Mouse (Mus musculus) brain, embryonic 14.5 days (tissue): ENCODE results near the gene Rab11fip4.

Experiments
- CTCF ChIP-seq: fragments of 200-500 bp; IDR thresholded peaks from 2 replicates; pipeline ENCODE4 v1.5.1; 2012; ENCODE audit warnings: inconsistent platforms, mild to moderate bottlenecking, moderate library complexity, borderline replicate concordance; ENCODE audit not compliant: insufficient read depth, insufficient read length; ENCODE audit errors: extremely low read depth
- POLR2A ChIP-seq: fragments of 200-500 bp; IDR thresholded peaks from 2 replicates; pipeline ENCODE4 v1.6.1; 2012; ENCODE audit warnings: mild to moderate bottlenecking, inconsistent platforms, borderline replicate concordance; ENCODE audit not compliant: poor library complexity, insufficient read depth, insufficient read length, severe bottlenecking; ENCODE audit errors: extremely low read depth

DNA sequence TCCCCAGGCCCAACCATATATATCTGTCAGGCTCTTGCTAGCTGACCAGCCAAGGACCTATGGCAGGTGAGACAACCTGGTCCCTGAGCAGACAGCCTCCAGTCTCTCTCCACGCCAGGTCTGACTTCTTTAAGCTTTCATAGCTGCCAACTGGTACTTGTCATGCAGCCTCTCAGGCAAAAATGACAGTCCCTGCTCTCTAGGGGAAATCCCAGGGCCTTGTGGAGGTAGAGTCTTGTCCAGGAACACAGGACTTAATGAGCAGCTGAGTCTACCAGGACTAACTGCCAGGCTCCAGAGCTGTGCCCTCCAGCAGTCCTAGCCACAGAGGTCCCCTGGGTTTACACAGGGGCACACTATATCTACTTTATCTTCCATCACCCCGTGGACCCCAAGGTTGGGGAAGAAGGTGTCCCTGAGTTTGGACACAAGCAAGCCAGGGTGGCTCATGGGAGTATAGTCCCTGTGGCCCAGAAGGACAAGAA lies 85.5 kb downstream of the Rab11fip4 start:
- TF ChIP-seq CTCF: no peak
- no peak for TF ChIP-seq POLR2A
